Mouse (Mus musculus): ENCODE measurements at regions not wholly inside any gene's neighbourhood (a gene's known extent, or its start where the extent isn't known, plus 50 kb on each side); places are given as distances from the start of the nearest gene placed in this dataset.

DNA sequence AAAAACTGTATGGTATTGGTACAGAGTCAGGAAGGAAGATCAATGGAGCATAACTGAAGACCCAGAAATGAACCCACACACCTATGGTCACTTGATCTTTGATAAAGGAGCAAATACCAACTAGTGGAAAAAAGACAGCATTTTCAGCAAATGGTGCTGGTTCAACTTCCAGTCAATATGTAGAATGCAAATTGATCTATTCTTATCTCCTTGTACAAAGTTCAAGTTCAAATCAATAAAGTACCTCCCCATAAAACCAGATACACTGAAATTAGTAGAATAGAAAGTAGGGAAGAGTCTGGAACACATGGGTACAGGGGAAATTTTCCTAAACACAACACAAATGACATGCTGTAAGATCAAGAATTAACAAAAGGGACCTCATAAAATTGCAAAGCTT, 495.6 kb downstream of the Gm16223 start:
- no peak for ATAC-seq
- H3K9me3 ChIP-seq (replicated peaks; ENCODE audit: control insufficient read depth, low read length, poor library complexity, severe bottlenecking), result no peaks in the 10 kb centered on the region
- H3K27me3 ChIP-seq (ENCODE audit: control insufficient read depth, insufficient read depth, low read depth, low read length), result no peaks in the 10 kb centered on the region
- no peaks in the 10 kb centered on the region for H3K4me1 ChIP-seq (ENCODE audit: control insufficient read depth, insufficient read depth, low read length)
- H3K9ac ChIP-seq (ENCODE audit: low read depth, low read length), result no peak overlapping the region
- no peak overlapping the region for H3K4me3 ChIP-seq (ENCODE audit: low read depth, low read length)
- H3K36me3 ChIP-seq (ENCODE audit: control insufficient read depth, insufficient read depth, low read length), result no peaks in the 10 kb centered on the region
- H3K27ac ChIP-seq (ENCODE audit: low read length), result no peak overlapping the region
- no peak overlapping the region for H3K4me2 ChIP-seq (ENCODE audit: low read length)

GRCm38 (mm10) chr5:42575971-42576370, 508.2 kb downstream of the Gm16223 start:
- no peaks in the 10 kb centered on the region for H3K36me3 ChIP-seq (ENCODE audit: control insufficient read depth, insufficient read depth, low read length)
- no peak overlapping the region for H3K27ac ChIP-seq (ENCODE audit: low read length)
- no peaks in the 10 kb centered on the region for H3K4me1 ChIP-seq (ENCODE audit: control insufficient read depth, insufficient read depth, low read length)
- 89% methylated on average over 2 of the region's 2 CpGs for WGBS
- H3K9ac ChIP-seq (ENCODE audit: low read depth, low read length), result no peak overlapping the region
- H3K4me3 ChIP-seq (ENCODE audit: low read depth, low read length), result no peak overlapping the region
- ATAC-seq, result no peak
- no peaks in the 10 kb centered on the region for H3K9me3 ChIP-seq (replicated peaks; ENCODE audit: control insufficient read depth, low read length, poor library complexity, severe bottlenecking)
- no peak overlapping the region for H3K4me2 ChIP-seq (ENCODE audit: low read length)
- H3K27me3 ChIP-seq (ENCODE audit: control insufficient read depth, insufficient read depth, low read depth, low read length), result no peaks in the 10 kb centered on the region

- Histone ChIP-seq H3K27me3 (ENCODE audit: control insufficient read depth, insufficient read depth, low read depth, low read length) (no peaks in the 10 kb centered on the region), H3K4me3 (ENCODE audit: low read depth, low read length) (no peak overlapping the region), H3K4me2 (ENCODE audit: low read length) (no peak overlapping the region), H3K4me1 (ENCODE audit: control insufficient read depth, insufficient read depth, low read length) (no peaks in the 10 kb centered on the region), H3K36me3 (ENCODE audit: control insufficient read depth, insufficient read depth, low read length) (no peaks in the 10 kb centered on the region), H3K27ac (ENCODE audit: low read length) (no peak overlapping the region), H3K9me3 (replicated peaks; ENCODE audit: control insufficient read depth, low read length, poor library complexity, severe bottlenecking) (no peaks in the 10 kb centered on the region), H3K9ac (ENCODE audit: low read depth, low read length) (no peak overlapping the region)
- ATAC-seq, result peak; percentile 94
- WGBS, result 56% methylated on average over 5 of the region's 5 CpGs
These were observed 510.6 kb downstream of the Gm16223 start for GRCm38 (mm10) chr5:42578208-42578844.

- 85% methylated on average over 3 of the region's 3 CpGs for WGBS
- Histone ChIP-seq H3K36me3 (ENCODE audit: control insufficient read depth, insufficient read depth, low read length) (no peaks in the 10 kb centered on the region), H3K9me3 (replicated peaks; ENCODE audit: control insufficient read depth, low read length, poor library complexity, severe bottlenecking) (no peaks in the 10 kb centered on the region), H3K4me1 (ENCODE audit: control insufficient read depth, insufficient read depth, low read length) (no peaks in the 10 kb centered on the region), H3K4me3 (ENCODE audit: low read depth, low read length) (no peak overlapping the region), H3K27ac (ENCODE audit: low read length) (no peak overlapping the region), H3K9ac (ENCODE audit: low read depth, low read length) (no peak overlapping the region), H3K27me3 (ENCODE audit: control insufficient read depth, insufficient read depth, low read depth, low read length) (no peaks in the 10 kb centered on the region), H3K4me2 (ENCODE audit: low read length) (no peak overlapping the region)
- no peak for ATAC-seq
These were observed 552.9 kb downstream of the Gm16223 start for GRCm38 (mm10) chr5:42620698-42621097.

GRCm38 (mm10) chr5:42636162-42636823, 568.5 kb downstream of the Gm16223 start:
- no peaks in the 10 kb centered on the region for H3K4me1 ChIP-seq (ENCODE audit: control insufficient read depth, insufficient read depth, low read length)
- ATAC-seq, result no peak

DNA sequence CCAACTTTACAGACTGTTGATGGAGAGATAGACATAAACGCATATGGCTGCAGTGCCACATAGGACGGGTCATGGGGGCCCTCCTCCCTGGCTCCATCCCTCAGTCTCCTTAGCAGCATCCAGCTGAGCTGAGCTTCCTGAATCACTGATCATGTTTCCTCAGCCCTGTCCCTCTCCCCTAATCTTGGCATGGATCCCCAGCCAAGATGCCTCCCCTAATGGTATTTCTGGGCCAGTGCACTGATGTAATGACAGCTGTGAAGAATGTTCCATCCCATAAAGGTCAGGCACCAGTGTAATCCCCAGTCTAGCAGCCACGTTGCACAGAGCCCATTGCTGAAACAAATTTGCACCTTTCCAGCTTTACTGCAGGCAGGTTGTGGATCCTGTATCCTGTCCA, 576.5 kb upstream of the Cpeb2 start:
- no peak overlapping the region for H3K4me3 ChIP-seq (ENCODE audit: low read depth, low read length)
- H3K9me3 ChIP-seq (replicated peaks; ENCODE audit: control insufficient read depth, low read length, poor library complexity, severe bottlenecking), result no peaks in the 10 kb centered on the region
- H3K27me3 ChIP-seq (ENCODE audit: control insufficient read depth, insufficient read depth, low read depth, low read length), result no peaks in the 10 kb centered on the region
- no peak overlapping the region for H3K4me2 ChIP-seq (ENCODE audit: low read length)
- H3K4me1 ChIP-seq (ENCODE audit: control insufficient read depth, insufficient read depth, low read length), result no peaks in the 10 kb centered on the region
- WGBS, result 55% methylated on average over 3 of the region's 3 CpGs
- no peak overlapping the region for H3K9ac ChIP-seq (ENCODE audit: low read depth, low read length)
- no peak for ATAC-seq
- H3K27ac ChIP-seq (ENCODE audit: low read length), result no peak overlapping the region
- no peaks in the 10 kb centered on the region for H3K36me3 ChIP-seq (ENCODE audit: control insufficient read depth, insufficient read depth, low read length)

More at GRCm38 (mm10) chr5:42636162-42636823, 568.5 kb downstream of the Gm16223 start:
- Histone ChIP-seq H3K27ac (ENCODE audit: low read length) (no peak overlapping the region), H3K36me3 (ENCODE audit: control insufficient read depth, insufficient read depth, low read length) (no peaks in the 10 kb centered on the region), H3K27me3 (ENCODE audit: control insufficient read depth, insufficient read depth, low read depth, low read length) (no peaks in the 10 kb centered on the region), H3K9ac (ENCODE audit: low read depth, low read length) (no peak overlapping the region), H3K9me3 (replicated peaks; ENCODE audit: control insufficient read depth, low read length, poor library complexity, severe bottlenecking) (no peaks in the 10 kb centered on the region), H3K4me2 (ENCODE audit: low read length) (no peak overlapping the region), H3K4me3 (ENCODE audit: low read depth, low read length) (no peak overlapping the region)
- WGBS, result 85% methylated on average over 9 of the region's 9 CpGs

DNA sequence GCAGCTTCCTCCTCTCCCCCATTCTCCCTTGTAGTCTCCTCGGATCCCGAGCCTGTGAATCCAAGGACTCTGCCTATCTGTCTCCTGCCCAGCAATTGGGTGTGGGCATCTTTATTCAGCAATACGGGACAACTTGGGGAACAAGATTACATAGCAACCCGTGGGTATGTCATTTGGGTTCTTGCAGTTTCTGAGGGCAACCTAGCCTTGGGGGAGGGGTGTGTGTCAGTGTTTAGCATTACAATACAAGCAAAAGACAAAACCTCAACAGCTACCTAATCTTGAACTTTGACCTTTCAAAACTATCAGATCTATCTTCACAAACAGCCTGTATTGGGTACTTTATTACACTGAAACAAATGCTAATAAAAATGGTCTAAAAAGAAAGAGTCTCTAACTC, 573.0 kb upstream of the Cpeb2 start:
- H3K9ac ChIP-seq (ENCODE audit: low read depth, low read length), result no peak overlapping the region
- H3K4me3 ChIP-seq (ENCODE audit: low read depth, low read length), result no peak overlapping the region
- no peaks in the 10 kb centered on the region for H3K27me3 ChIP-seq (ENCODE audit: control insufficient read depth, insufficient read depth, low read depth, low read length)
- no peaks in the 10 kb centered on the region for H3K4me1 ChIP-seq (ENCODE audit: control insufficient read depth, insufficient read depth, low read length)
- no peaks in the 10 kb centered on the region for H3K36me3 ChIP-seq (ENCODE audit: control insufficient read depth, insufficient read depth, low read length)
- H3K4me2 ChIP-seq (ENCODE audit: low read length), result no peak overlapping the region
- no peak for ATAC-seq
- H3K27ac ChIP-seq (ENCODE audit: low read length), result no peak overlapping the region
- no peaks in the 10 kb centered on the region for H3K9me3 ChIP-seq (replicated peaks; ENCODE audit: control insufficient read depth, low read length, poor library complexity, severe bottlenecking)
- 57% methylated on average over 4 of the region's 4 CpGs for WGBS

- no peak overlapping the region for H3K9ac ChIP-seq (ENCODE audit: low read depth, low read length)
- no peak for ATAC-seq
- WGBS, result 86% methylated on average over 5 of the region's 5 CpGs
- no peaks in the 10 kb centered on the region for H3K36me3 ChIP-seq (ENCODE audit: control insufficient read depth, insufficient read depth, low read length)
- H3K4me2 ChIP-seq (ENCODE audit: low read length), result no peak overlapping the region
- H3K4me1 ChIP-seq (ENCODE audit: control insufficient read depth, insufficient read depth, low read length), result no peaks in the 10 kb centered on the region
- no peaks in the 10 kb centered on the region for H3K9me3 ChIP-seq (replicated peaks; ENCODE audit: control insufficient read depth, low read length, poor library complexity, severe bottlenecking)
- H3K27me3 ChIP-seq (ENCODE audit: control insufficient read depth, insufficient read depth, low read depth, low read length), result no peaks in the 10 kb centered on the region
- no peak overlapping the region for H3K27ac ChIP-seq (ENCODE audit: low read length)
- H3K4me3 ChIP-seq (ENCODE audit: low read depth, low read length), result no peak overlapping the region
These were observed 553.4 kb upstream of the Cpeb2 start for GRCm38 (mm10) chr5:42679617-42680016.

- 64% methylated on average over 5 of the region's 5 CpGs for WGBS
These were observed 547.5 kb upstream of the Cpeb2 start for GRCm38 (mm10) chr5:42685356-42686057.

More at GRCm38 (mm10) chr5:42685356-42686057, 547.5 kb upstream of the Cpeb2 start:
- Histone ChIP-seq H3K4me2 (ENCODE audit: low read length) (no peak overlapping the region), H3K4me1 (ENCODE audit: control insufficient read depth, insufficient read depth, low read length) (peaks cover 5% of the 10 kb centered on the region; the same call in 1 of the 2 replicates), H3K27me3 (ENCODE audit: control insufficient read depth, insufficient read depth, low read depth, low read length) (no peaks in the 10 kb centered on the region), H3K9ac (ENCODE audit: low read depth, low read length) (no peak overlapping the region), H3K36me3 (ENCODE audit: control insufficient read depth, insufficient read depth, low read length) (no peaks in the 10 kb centered on the region), H3K9me3 (replicated peaks; ENCODE audit: control insufficient read depth, low read length, poor library complexity, severe bottlenecking) (no peaks in the 10 kb centered on the region), H3K4me3 (ENCODE audit: low read depth, low read length) (no peak overlapping the region), H3K27ac (ENCODE audit: low read length) (no peak overlapping the region)
- ATAC-seq, result peak; percentile 85
